Mouse (Mus musculus) megakaryocyte, embryonic 14.5 days (primary cell): ENCODE results near the gene Kiz.

Experiments used
- FLI1 ChIP-seq: IDR thresholded peaks from 2 replicates; pipeline ENCODE4 v1.6.1; 2012; ENCODE audit warnings: low read length, inconsistent platforms, mixed read lengths
- GATA1 ChIP-seq: IDR thresholded peaks from 3 replicates; pipeline ENCODE4 v1.6.1; 2012; ENCODE audit warnings: mixed read lengths, low read length, inconsistent platforms, borderline replicate concordance

- TF ChIP-seq GATA1 (no peak), FLI1 (no peak)
Measured at GRCm38 (mm10) chr2:146884291-146884855, 28.7 kb downstream of the Kiz start.
